Mouse (Mus musculus) cortical plate, adult 2 months (tissue): Measurements from ENCODE around the gene Crb1. TPM values are rescaled to one million over a fixed set of nuclear protein-coding genes. Genes with fewer than 3 reads are reported as not detected.
A peak's percentile ranks its signal among the peaks of the same experiment; 100 is the strongest.
"Not testable (repeated sequence)": the region's sequence is repeated elsewhere in the genome, so short reads cannot be mapped to it uniquely, and the experiment has no call there.

Experiments
- H3K27ac ChIP-seq: fragments of 200-500 bp; 2 replicates; pipeline ENCODE4 v1.5.1; 2012; ENCODE audit warnings: low read length, control low read depth, inconsistent platforms; ENCODE audit not compliant: insufficient read depth
- H3K4me1 ChIP-seq: fragments of 200-500 bp; 2 replicates; pipeline ENCODE4 v1.6.1; 2011; ENCODE audit warnings: low read length; ENCODE audit not compliant: control insufficient read depth, insufficient read depth
- H3K4me3 ChIP-seq: fragments of 200-500 bp; 2 replicates; pipeline ENCODE4 v1.5.1; 2011; ENCODE audit warnings: mild to moderate bottlenecking, low read length, control low read depth; ENCODE audit not compliant: insufficient read depth
- CTCF ChIP-seq: fragments of 200-500 bp; IDR thresholded peaks from 2 replicates; pipeline ENCODE4 v1.5.1; 2011; ENCODE audit warnings: mild to moderate bottlenecking, control low read depth, low read length; ENCODE audit not compliant: insufficient read depth; ENCODE audit errors: extremely low read depth
- POLR2A ChIP-seq: fragments of 200-500 bp; IDR thresholded peaks from 2 replicates; pipeline ENCODE4 v1.6.1; 2011; ENCODE audit warnings: mild to moderate bottlenecking, low read length, control low read depth; ENCODE audit not compliant: insufficient read depth; ENCODE audit errors: extremely low read depth
- polyA plus RNA-seq: library from polyadenylated mRNA; depleted of rRNA; stranded (reverse); fragments of >200 nt; gene quantifications from 2 replicates; pipeline ENCODE4 v1.2.3, GENCODE M21; 2012

Crb1 gene
- polyA plus RNA-seq, 1 experiment = 0.21 TPM

- Histone ChIP-seq H3K4me1 (no peaks in the 10 kb centered on the region), H3K4me3 (no peak overlapping the region), H3K27ac (no peak overlapping the region)
- TF ChIP-seq POLR2A (no peak), CTCF (0 out of 2 replicates have a peak, but pooled peaks have one; percentile 10)
Measured at GRCm38 (mm10) chr1:139340178-139340859, 36.6 kb downstream of the Crb1 start.

GRCm38 (mm10) chr1:139336997-139337396, 39.9 kb downstream of the Crb1 start:
- no peaks in the 10 kb centered on the region for H3K4me1 ChIP-seq
- no peak overlapping the region for H3K27ac ChIP-seq
- TF ChIP-seq POLR2A = no peak
- no peak for TF ChIP-seq CTCF
- H3K4me3 ChIP-seq = no peak overlapping the region

- TF ChIP-seq POLR2A (no peak), CTCF (no peak)
- Histone ChIP-seq H3K4me3 (no peak overlapping the region), H3K27ac (no peak overlapping the region), H3K4me1 (no peaks in the 10 kb centered on the region)
Measured at GRCm38 (mm10) chr1:139328811-139329210, 48.1 kb downstream of the Crb1 start.

DNA sequence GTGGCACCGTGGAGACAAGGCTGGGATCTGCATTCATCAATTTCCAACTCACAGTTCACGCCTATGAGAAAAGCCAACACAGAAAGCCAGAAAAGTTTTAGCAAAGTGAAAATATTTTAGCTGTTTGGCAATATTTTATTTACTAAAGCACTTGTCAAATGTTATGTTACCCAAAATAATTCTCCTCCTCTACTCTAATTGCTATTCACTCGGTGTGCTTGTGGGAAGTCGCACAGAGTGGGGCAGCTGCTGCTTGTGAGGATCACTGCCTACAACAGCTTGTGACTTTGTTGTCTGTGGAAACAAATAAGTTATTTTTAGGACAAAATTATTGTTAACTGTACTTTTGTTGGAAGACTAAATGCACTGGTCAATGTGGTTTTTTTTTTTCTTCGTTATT, 48.6 kb downstream of the Crb1 start:
- Histone ChIP-seq H3K4me1 (no peaks in the 10 kb centered on the region), H3K27ac (no peak overlapping the region), H3K4me3 (no peak overlapping the region)
- no peak for TF ChIP-seq POLR2A
- TF ChIP-seq CTCF = no peak

DNA sequence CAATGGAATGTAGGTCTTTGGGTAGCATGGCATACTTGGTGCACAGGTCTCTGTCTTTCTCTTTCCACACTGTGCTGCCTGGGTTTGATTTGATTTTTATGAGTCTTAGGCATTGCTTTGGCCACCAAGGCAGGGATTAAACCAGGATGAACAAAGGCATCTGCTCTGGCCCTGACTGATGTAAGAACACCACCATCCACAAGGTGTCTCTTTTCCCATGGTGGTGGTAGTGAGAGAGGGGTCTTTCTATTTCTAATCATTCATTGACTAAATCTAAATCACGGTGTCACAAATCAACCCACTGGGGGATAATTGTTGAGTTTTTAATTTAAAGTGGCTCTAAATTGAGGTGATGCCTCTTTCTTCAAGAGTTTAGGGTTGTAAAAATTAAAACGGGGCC, 51.5 kb downstream of the Crb1 start:
- Histone ChIP-seq H3K27ac (no peak overlapping the region), H3K4me3 (no peak overlapping the region), H3K4me1 (no peaks in the 10 kb centered on the region)
- TF ChIP-seq POLR2A = no peak
- TF ChIP-seq CTCF = no peak

- Histone ChIP-seq H3K4me3 (no peak overlapping the region), H3K27ac (no peak overlapping the region)
- TF ChIP-seq POLR2A = no peak
- TF ChIP-seq CTCF = no peak
Measured at GRCm38 (mm10) chr1:139319798-139320197, 57.1 kb downstream of the Crb1 start.

GRCm38 (mm10) chr1:139314297-139314874, 62.5 kb downstream of the Crb1 start:
- no peak overlapping the region for H3K27ac ChIP-seq
- H3K4me3 ChIP-seq = no peak overlapping the region
- no peaks in the 10 kb centered on the region for H3K4me1 ChIP-seq
- TF ChIP-seq POLR2A = no peak
- peak; percentile 37; the same call in 1 of the 2 replicates for TF ChIP-seq CTCF

More at GRCm38 (mm10) chr1:139319798-139320197, 57.1 kb downstream of the Crb1 start:
- no peaks in the 10 kb centered on the region for H3K4me1 ChIP-seq

GRCm38 (mm10) chr1:139308915-139309314, 68.0 kb downstream of the Crb1 start:
- H3K4me3 ChIP-seq = no peak overlapping the region
- TF ChIP-seq CTCF (no peak), POLR2A (no peak)
- H3K27ac ChIP-seq = no peak overlapping the region
- H3K4me1 ChIP-seq = no peaks in the 10 kb centered on the region

GRCm38 (mm10) chr1:139302519-139302918, 74.4 kb downstream of the Crb1 start:
- not testable (repeated sequence) for H3K4me1 ChIP-seq, H3K4me3 ChIP-seq, H3K27ac ChIP-seq

DNA sequence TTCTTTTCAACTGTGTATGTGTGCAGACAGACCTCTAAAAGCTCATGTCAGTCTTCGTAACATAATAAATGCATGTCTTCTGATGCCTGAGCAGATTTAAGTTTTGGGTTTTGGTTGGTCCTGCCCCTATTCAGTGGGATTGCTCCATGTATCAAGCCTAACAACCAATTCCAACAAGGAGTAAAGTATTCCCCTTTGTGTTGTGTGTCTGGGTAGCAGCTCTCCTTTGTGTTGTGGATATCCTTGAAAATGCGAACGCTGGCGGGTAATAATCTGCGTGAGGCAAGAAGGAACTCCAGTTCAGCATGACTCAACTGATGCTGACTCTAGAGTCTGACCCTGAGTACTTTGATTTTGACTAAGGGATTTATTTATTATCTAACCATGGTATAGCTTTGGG, 75.1 kb downstream of the Crb1 start:
- Histone ChIP-seq H3K4me1 (no peaks in the 10 kb centered on the region), H3K27ac (no peak overlapping the region), H3K4me3 (no peak overlapping the region)
- TF ChIP-seq CTCF = no peak
- no peak for TF ChIP-seq POLR2A

GRCm38 (mm10) chr1:139292023-139292422, 84.9 kb downstream of the Crb1 start:
- Histone ChIP-seq H3K4me1 (no peaks in the 10 kb centered on the region), H3K27ac (no peak overlapping the region), H3K4me3 (no peak overlapping the region)
- no peak for TF ChIP-seq CTCF
- no peak for TF ChIP-seq POLR2A
